Mouse (Mus musculus): ENCODE measurements around the gene Zfp94. TPM values are rescaled to one million over a fixed set of nuclear protein-coding genes. Genes with fewer than 3 reads are reported as not detected.

The Zfp94 gene
- polyA plus RNA-seq, 1 experiment from 2014 or later, result 5.7 TPM

- H3K27ac ChIP-seq (ENCODE audit: low read length), result no peak overlapping the region
- no peak overlapping the region for H3K4me2 ChIP-seq (replicated peaks; ENCODE audit: low read depth, low read length)
- no peaks in the 10 kb centered on the region for H3K9me3 ChIP-seq (ENCODE audit: low read length)
- H3K27me3 ChIP-seq (replicated peaks; ENCODE audit: insufficient read depth, low read length), result no peaks in the 10 kb centered on the region
- ATAC-seq (no peak), DNase-seq (ENCODE audit: low spot score) (peak; percentile 21)
- H3K36me3 ChIP-seq (ENCODE audit: insufficient read depth, low read length), result no peaks in the 10 kb centered on the region
- WGBS, result 79% methylated on average over 6 of the region's 6 CpGs
- no peaks in the 10 kb centered on the region for H3K4me1 ChIP-seq (ENCODE audit: insufficient read depth, low read depth, low read length)
- H3K4me3 ChIP-seq (ENCODE audit: low read depth, low read length), result no peak overlapping the region
- TF ChIP-seq EP300 (IDR thresholded peaks at IDR 0.05), result no peak
- TF ChIP-seq CTCF (IDR thresholded peaks at IDR 0.05), result no peak
- H3K9ac ChIP-seq (replicated peaks; ENCODE audit: low read depth), result no peak overlapping the region
Observed at GRCm38 (mm10) chr7:24325197-24325596, 8.7 kb upstream of the Zfp94 start.

DNA sequence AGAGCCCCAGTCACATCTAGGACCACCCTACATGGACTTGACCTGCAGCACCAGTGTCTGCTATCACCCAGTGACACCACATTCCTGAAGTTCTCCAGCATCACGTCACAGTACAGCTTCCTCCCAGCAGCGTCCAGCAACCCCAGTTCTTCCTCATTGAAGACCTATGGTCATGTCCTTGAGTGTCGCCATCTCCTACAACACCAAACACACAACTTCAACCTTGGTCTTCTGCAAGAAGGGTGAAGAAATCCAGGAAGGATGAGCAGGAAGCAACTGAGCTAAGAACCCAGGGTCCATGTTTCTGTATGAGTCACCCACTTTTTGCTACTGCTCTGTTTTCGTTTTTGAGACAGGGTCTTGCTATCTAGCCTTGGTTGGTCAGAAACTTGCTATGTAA is 6.1 kb upstream of the Zfp94 start:
- 72% methylated on average over 4 of the region's 4 CpGs for WGBS
- Histone ChIP-seq H3K27ac (ENCODE audit: low read length) (no peak overlapping the region), H3K4me2 (replicated peaks; ENCODE audit: low read depth, low read length) (no peak overlapping the region), H3K4me3 (ENCODE audit: low read depth, low read length) (no peak overlapping the region), H3K9ac (replicated peaks; ENCODE audit: low read depth) (no peak overlapping the region), H3K9me3 (ENCODE audit: low read length) (no peaks in the 10 kb centered on the region), H3K27me3 (replicated peaks; ENCODE audit: insufficient read depth, low read length) (no peaks in the 10 kb centered on the region), H3K4me1 (ENCODE audit: insufficient read depth, low read depth, low read length) (no peaks in the 10 kb centered on the region), H3K36me3 (ENCODE audit: insufficient read depth, low read length) (no peaks in the 10 kb centered on the region)
- TF ChIP-seq EP300 (IDR thresholded peaks at IDR 0.05), result no peak
- no peak for TF ChIP-seq CTCF (IDR thresholded peaks at IDR 0.05)
- no peak for ATAC-seq
- DNase-seq (ENCODE audit: low spot score), result no peak

DNA sequence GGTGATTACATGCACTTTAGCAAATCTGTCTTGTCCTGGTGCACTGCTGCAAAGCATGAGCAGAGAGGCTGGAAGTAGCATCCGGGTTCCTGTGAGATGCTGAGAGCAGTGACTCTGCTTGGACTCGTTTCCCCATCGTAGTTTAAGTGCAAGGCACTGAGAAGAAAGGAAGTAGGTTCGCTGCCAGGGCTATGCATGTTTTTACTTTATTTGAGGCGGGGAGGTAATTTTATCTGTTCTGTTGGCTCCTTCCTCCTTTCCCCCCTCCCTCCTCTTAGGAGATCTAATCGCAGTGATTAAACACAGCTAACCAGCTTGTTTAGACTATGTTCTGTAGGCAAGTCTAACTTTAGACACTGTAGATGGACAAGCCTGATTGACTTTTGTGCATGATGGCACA is 2.5 kb upstream of the Zfp94 start:
- no peak overlapping the region for H3K4me3 ChIP-seq (ENCODE audit: low read depth, low read length)
- no peaks in the 10 kb centered on the region for H3K27me3 ChIP-seq (replicated peaks; ENCODE audit: insufficient read depth, low read length)
- H3K27ac ChIP-seq (ENCODE audit: low read length), result no peak overlapping the region
- H3K36me3 ChIP-seq (ENCODE audit: insufficient read depth, low read length), result no peaks in the 10 kb centered on the region
- ATAC-seq (no peak), DNase-seq (ENCODE audit: low spot score) (no peak)
- H3K4me2 ChIP-seq (replicated peaks; ENCODE audit: low read depth, low read length), result no peak overlapping the region
- no peak for TF ChIP-seq CTCF (IDR thresholded peaks at IDR 0.05)
- TF ChIP-seq EP300 (IDR thresholded peaks at IDR 0.05), result no peak
- peaks cover 4% of the 10 kb centered on the region; the same call in 1 of the 2 replicates for H3K4me1 ChIP-seq (ENCODE audit: insufficient read depth, low read depth, low read length)
- H3K9me3 ChIP-seq (ENCODE audit: low read length), result no peaks in the 10 kb centered on the region
- no peak overlapping the region for H3K9ac ChIP-seq (replicated peaks; ENCODE audit: low read depth)
- 47% methylated on average over 6 of the region's 6 CpGs for WGBS

GRCm38 (mm10) chr7:24315726-24316566 is 520 bp downstream of the Zfp94 start:
- H3K4me2 ChIP-seq (replicated peaks; ENCODE audit: low read depth, low read length), result peak overlapping the region; percentile 82
- no peaks in the 10 kb centered on the region for H3K27me3 ChIP-seq (replicated peaks; ENCODE audit: insufficient read depth, low read length)
- ATAC-seq (no peak), DNase-seq (ENCODE audit: low spot score) (no peak)
- H3K27ac ChIP-seq (ENCODE audit: low read length), result no peak overlapping the region
- H3K4me1 ChIP-seq (ENCODE audit: insufficient read depth, low read depth, low read length), result peaks cover 4% of the 10 kb centered on the region; the same call in 1 of the 2 replicates
- TF ChIP-seq CTCF (IDR thresholded peaks at IDR 0.05), result no peak
- no peak for TF ChIP-seq EP300 (IDR thresholded peaks at IDR 0.05)
- H3K9ac ChIP-seq (replicated peaks; ENCODE audit: low read depth), result peak overlapping the region; percentile 56
- H3K36me3 ChIP-seq (ENCODE audit: insufficient read depth, low read length), result no peaks in the 10 kb centered on the region
- no peaks in the 10 kb centered on the region for H3K9me3 ChIP-seq (ENCODE audit: low read length)
- 25% methylated on average over 29 of the region's 29 CpGs for WGBS
- H3K4me3 ChIP-seq (ENCODE audit: low read depth, low read length), result peak overlapping the region; percentile 62

GRCm38 (mm10) chr7:24300771-24301282 is 15.6 kb downstream of the Zfp94 start, which contains the start of gene Zfp61:
Gene Zfp61 (minus strand): TSS chr7:24301232.
- Histone ChIP-seq H3K27ac (ENCODE audit: low read length) (0 out of 2 replicates have a peak within 1 kb of the TSS, but pooled peaks have one; percentile 39), H3K36me3 (ENCODE audit: insufficient read depth, low read length) (0 out of 2 replicates have a peak, but pooled peaks cover 2% of the 10 kb centered on the region), H3K4me2 (replicated peaks; ENCODE audit: low read depth, low read length) (peak within 1 kb of the TSS; percentile 86), H3K27me3 (replicated peaks; ENCODE audit: insufficient read depth, low read length) (no peaks in the 10 kb centered on the region), H3K9ac (replicated peaks; ENCODE audit: low read depth) (no peak within 1 kb of the TSS), H3K9me3 (ENCODE audit: low read length) (no peaks in the 10 kb centered on the region), H3K4me3 (ENCODE audit: low read depth, low read length) (peak within 1 kb of the TSS; percentile 65), H3K4me1 (ENCODE audit: insufficient read depth, low read depth, low read length) (peaks cover 4% of the 10 kb centered on the region; the same call in 1 of the 2 replicates)
- ATAC-seq, result peak; percentile 71
- TF ChIP-seq CTCF (IDR thresholded peaks at IDR 0.05) (no peak), EP300 (IDR thresholded peaks at IDR 0.05) (no peak)
- under 1% methylated on average over 13 of the region's 13 CpGs for WGBS
- DNase-seq (ENCODE audit: low spot score), result peak; percentile 88

- Histone ChIP-seq H3K4me2 (replicated peaks; ENCODE audit: low read depth, low read length) (peak overlapping the region; percentile 86), H3K9ac (replicated peaks; ENCODE audit: low read depth) (no peak overlapping the region), H3K4me1 (ENCODE audit: insufficient read depth, low read depth, low read length) (peaks cover 4% of the 10 kb centered on the region; the same call in 1 of the 2 replicates), H3K27me3 (replicated peaks; ENCODE audit: insufficient read depth, low read length) (no peaks in the 10 kb centered on the region), H3K27ac (ENCODE audit: low read length) (no peak overlapping the region), H3K36me3 (ENCODE audit: insufficient read depth, low read length) (peaks cover 10% of the 10 kb centered on the region), H3K4me3 (ENCODE audit: low read depth, low read length) (peak overlapping the region; percentile 65), H3K9me3 (ENCODE audit: low read length) (no peaks in the 10 kb centered on the region)
- WGBS, result 2% methylated on average over 18 of the region's 18 CpGs
- TF ChIP-seq EP300 (IDR thresholded peaks at IDR 0.05) (no peak), CTCF (IDR thresholded peaks at IDR 0.05) (no peak)
- no peak for DNase-seq (ENCODE audit: low spot score)
- no peak for ATAC-seq
Observed at GRCm38 (mm10) chr7:24299823-24300481, 16.5 kb downstream of the Zfp94 start.

Measured in lung, postnatal 0 days (tissue).